Mouse (Mus musculus) natural killer cell, adult 2 months (primary cell): ENCODE measurements at regions not wholly inside any gene's neighbourhood (a gene's known extent, or its start where the extent isn't known, plus 50 kb on each side); places are given as distances from the start of the nearest gene placed in this dataset.

ENCODE experiments used
- DNase-seq, 2 experiments: peaks; one replicate each; pipeline ENCODE4 v3.0.0; 2022; ENCODE audit warnings: low spot score in 2 of 2

GRCm38 (mm10) chr6:31192197-31192596 lies 206.3 kb upstream of the Mkln1 start:
- DNase-seq, result no peak

- DNase-seq, result no peak
These were observed 205.3 kb upstream of the Mkln1 start for GRCm38 (mm10) chr6:31193202-31193601.

DNA sequence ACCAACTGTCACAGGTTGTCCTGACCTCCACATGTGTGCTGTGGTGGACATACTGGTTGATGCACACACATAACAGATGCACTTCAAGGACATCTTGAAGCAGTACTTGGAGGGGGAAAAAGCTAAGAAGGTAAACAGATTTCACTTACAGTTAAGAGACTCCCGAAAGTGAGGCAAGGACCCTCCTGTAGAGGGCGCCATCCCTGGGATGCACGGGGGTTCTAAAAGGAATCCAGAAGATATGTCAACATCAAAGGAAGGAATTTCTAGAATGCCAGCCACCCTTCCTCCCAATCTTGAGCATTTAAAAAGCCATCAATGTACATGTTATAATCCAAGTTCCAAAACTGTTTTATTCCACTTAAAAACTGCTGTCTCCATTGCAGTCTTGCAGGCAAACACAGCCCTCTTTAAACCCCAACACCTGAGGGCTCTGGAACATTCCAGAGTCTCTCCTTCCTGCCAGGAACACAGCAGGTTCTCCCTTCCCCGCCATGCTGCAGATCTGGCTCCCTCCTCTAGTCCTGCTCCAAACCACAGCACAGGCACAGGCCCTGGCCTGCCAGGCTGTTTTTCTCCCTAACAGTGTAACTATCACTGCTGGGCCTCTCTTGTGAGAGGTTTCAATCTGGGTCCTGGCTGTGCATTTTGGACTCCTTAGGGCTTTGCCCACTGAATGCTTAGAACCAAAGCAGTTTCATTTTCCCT lies 200.8 kb upstream of the Mkln1 start:
- no peak for DNase-seq

- DNase-seq, result no peak
These were observed 200.2 kb upstream of the Mkln1 start for GRCm38 (mm10) chr6:31198340-31198739.

DNA sequence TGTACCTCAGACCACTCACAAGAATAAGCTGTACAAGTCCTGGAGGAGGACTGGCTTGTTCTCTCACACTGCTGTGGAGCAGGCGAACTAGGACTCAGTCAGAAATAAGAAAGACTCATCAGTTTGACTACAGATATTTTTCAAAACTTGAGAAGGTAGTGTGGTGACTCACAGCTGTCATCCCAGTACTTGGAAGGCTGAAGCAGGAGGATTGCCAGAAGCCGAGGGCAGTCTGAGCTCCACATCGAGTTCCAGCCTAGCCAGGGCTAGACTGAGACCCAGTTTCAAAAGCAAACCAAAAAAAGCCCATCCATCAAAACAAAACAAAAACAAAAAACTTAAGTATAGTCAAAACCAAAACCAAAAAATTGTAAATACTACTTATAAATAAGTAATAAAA lies 197.8 kb upstream of the Mkln1 start:
- DNase-seq, result no peak

DNA sequence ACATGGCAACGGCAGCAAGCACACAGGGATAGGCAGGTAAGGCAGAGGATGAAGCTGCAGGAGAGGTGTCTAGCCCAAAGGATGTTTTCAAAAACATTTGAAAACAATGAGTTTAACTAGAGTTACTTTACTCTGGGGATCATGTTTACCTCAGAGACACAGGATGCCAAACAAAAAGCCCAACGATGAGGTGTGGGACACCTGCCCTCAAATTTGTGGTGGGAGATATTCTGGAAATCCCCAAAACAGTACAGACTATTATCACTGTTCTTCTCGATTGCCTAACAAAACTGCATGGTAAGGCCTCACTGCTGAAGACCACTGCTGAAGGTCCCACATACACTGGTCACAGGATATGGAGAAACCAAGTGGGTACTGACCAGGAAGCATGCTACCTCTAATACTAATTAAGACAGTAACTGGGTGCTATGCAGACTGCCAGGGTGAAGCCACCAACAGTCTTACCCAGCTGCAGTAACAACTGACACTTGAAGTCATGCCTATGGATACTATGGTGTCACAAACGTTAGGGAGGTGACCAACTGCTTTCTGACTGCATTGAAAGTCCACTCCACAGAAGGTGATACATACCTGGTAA lies 197.1 kb upstream of the Mkln1 start:
- no peak for DNase-seq

DNA sequence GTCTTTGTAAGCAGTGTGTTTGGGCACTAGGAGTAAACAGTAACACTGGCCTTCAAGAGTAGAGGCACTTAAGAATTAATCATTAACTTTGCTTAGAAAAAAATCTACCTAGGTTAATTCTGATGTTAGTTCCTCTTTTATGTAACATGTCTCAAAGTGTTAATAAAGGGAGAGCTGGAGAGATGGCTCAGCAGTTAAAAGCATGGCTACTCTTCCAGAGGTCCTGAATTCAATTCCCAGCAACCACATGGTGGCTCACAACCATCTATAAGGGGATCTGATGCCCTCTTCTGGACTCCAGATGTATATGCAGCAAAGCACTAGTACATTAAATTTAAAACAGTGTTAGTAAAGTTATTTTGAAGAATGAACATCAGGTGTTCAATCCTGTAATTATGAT lies 195.9 kb upstream of the Mkln1 start:
- DNase-seq, result no peak

DNA sequence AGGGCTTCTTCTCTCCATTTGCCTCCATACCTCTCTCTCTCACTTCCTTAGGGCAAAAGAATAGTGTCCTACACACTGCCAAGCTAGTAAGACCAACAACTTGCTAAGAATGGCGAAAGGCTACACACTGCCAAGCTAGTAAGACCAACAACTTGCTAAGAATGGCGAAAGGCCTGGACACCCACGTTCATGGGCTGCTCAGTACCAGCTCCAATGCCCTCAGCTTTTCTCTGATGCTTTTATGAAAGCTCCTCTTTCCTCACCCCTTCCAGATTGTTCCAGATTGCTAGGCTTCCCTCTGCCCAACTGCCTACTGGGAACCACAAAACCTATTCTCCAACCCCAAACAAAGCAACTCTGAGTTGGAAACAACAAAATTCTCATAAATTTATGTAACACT lies 194.1 kb upstream of the Mkln1 start:
- DNase-seq, result no peak

DNA sequence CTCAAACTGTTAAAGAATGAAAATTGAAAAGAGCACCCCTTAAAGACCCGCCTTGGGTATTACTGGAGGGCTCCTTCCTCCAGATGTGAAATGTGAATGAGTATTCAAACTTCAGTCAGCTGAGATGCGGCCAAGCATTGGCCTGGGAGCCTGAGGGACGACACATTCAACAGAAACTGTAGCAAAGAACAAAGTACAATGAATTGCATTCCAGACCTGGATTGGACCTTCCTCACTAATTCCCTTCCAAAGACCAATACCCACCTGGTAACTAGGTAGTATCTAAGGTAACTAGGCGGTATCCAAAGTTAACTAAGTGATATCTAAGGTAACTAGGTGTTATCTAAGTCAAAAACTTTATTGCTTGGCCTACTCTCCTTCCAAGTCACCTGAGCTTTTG lies 193.7 kb upstream of the Mkln1 start:
- DNase-seq, result no peak

GRCm38 (mm10) chr6:31206106-31206505 lies 192.4 kb upstream of the Mkln1 start:
- no peak for DNase-seq

DNA sequence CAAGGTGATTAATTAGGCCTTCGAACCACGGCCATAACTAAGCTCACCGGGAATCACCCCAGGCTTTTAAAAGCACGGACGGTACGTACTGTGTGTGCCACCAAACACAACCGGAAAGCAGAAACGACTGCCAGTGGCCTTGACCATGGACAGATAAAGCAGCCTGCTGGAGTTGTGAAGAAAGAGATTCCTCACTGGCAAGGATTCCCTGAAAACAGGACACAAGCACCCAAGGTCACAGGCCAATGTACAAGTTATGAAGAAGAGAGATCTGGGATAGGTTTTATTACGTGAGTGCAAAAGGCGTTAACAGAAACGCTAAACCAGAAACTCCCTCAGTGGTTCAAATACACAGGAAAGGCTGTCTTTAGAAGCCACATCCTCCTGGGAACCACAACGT lies 191.3 kb upstream of the Mkln1 start:
- no peak for DNase-seq

- no peak for DNase-seq
These were observed 190.3 kb upstream of the Mkln1 start for GRCm38 (mm10) chr6:31208224-31208623.

GRCm38 (mm10) chr6:31209411-31210139 lies 189.0 kb upstream of the Mkln1 start:
- no peak for DNase-seq

GRCm38 (mm10) chr6:31210209-31210714 lies 188.3 kb upstream of the Mkln1 start:
- no peak for DNase-seq

DNA sequence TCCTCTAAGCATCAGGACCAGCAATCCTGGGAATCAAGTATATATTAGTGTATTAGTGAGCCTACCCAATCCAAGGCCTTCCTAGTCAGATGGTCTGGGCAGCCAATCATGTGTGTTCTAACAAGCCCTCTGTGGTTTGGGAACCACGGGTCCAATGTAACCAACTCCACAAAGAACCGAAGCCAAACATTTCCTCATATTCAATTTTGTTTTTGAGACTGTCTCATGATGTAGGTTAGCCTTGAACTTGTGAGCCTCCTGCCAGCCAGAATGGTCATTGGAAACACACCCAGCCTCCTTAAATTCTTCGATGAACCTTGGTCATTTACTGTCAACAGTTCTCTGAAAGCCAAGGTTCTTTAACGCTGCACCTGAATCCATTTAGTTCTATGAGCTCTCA lies 187.4 kb upstream of the Mkln1 start:
- DNase-seq, result no peak

DNA sequence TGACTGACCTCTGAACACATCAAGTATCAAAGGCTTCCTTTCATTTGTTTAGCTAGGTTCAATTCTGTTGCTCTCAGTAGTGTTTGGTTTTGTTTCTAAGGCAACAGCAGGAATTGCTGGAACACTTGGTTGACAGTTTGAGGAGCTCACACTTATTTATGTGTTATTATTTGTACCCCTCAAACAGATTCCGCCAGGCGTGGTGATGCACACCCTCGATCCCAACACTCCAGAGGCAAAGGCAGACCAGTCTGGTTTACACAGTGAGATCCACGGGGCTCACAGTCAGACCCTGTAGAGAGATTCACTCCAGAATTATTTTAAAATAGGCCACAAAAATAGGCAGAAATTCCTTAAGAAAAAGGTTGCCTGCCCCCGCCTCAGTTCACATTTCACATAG lies 186.9 kb upstream of the Mkln1 start:
- no peak for DNase-seq

DNA sequence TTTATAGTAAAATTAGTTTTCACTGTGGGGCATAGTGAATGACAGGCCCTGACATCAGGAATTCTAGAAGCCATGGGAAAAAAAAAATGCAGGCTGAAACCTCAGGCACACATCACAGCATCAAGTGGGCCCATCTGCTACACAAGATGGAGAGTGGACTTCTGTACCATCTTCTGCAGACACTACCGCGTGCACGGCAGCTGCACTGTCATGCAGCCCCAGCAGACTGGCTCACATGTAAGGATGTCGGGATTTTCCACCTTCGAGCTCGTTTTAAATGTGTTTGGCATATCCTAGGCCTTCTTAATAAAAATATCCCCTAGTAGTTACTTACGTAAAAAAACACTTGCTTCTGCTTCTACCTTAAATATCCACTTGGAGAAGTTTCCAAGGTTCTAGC lies 186.5 kb upstream of the Mkln1 start:
- no peak for DNase-seq

DNA sequence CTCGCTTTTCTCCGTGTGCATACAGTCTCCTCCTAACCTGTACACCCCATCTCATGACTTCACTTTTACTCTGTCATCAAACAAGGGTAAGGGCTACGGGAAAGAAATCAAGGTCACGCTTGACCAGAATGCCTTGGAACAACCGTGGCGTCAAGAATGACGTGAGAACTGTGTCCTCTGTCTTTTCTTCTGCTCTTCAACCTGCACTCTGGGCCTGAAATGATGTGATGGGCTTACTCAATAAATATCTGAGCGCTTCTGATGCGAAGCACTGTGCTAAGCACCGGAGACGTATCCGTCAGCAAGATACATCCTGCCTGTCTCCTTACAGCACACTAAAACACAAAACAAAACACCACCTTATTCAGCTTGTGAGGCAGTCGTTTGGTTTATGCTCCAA lies 185.8 kb upstream of the Mkln1 start:
- DNase-seq, result no peak

DNA sequence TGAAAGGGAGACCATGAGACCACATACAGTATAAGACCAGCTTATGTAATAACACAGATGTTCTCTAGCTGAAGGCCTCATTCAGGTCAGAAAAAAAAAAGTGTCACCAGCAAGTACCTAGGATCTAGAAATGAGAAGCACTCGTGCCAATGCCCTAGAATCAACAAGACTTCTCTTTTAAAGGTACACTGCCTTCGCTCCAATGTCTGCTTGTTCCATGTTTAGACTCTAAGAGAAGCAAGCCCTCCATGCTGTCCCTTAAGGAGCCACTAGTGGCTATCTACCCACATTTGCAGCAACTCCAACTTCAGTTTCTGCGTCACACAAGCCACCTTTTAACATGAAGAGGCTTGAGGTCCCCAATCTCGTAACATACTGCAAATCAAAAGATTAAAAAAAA lies 185.4 kb upstream of the Mkln1 start:
- no peak for DNase-seq

- no peak for DNase-seq
These were observed 182.9 kb upstream of the Mkln1 start for GRCm38 (mm10) chr6:31215661-31216060.

DNA sequence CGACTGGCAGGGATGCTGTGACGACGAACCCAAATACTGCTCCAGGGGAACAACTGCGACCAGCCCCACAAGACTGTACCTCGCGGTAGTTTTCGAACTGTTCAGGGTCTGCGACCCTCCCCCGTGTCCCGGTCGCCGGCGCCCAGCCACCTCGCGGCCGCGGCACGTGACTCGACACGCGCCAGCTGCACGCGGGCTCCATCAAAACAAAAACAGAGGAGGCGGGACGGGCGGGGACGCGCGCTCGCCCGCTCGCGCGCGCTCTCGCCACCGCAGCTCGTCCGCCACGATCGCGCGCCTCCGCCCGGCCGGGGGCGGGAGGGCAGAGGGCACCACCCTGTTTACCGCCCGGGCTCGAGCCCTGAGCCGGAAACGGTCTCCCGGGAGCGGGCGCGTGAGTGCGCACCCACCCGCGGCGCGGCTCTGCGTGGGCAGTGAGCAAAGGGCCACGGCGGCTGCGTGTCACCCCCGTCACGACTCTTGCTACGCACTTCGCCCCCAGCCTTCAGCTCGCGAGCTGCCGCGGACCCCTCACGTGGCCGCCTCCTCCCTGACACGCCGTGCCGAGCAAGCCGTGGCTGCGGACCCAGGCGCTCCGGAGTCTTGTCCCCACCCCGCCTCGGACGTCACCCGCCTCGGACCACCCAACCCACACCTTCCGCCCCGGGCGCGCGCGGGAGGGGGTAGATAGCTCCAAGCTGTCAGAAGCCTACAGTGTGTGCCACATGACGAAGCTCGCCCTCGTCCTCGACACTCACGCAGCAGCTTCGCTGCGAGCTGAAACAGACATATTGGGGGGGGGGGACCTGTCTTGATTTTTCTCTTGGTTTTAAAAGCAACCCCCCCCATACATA lies 182.1 kb upstream of the Mkln1 start:
- peak; percentile 94 to 95 for DNase-seq

DNA sequence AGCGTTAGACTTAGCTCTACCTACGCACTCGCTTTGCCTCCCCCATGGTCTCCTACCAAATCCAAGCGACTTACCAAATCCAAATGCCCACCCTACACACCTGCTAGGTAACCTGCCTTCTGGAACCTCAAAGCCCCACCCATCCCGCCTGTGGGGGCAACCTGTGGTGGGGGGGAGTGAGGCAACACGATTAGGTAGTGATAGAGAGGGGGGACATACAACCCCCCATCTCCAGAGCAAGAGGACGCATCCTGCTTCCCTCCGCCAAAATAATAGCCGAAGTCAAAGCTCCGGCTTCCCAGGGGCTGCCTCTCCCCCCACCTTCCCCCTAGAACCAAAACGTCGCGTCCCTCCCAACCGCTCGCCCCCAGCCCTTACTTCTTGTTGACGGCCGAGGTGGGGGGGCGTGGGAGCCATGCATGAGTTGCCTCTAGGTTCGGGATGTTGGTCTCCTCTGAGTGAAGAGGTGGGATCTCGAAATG lies 181.4 kb upstream of the Mkln1 start:
- peak in 1 of 2 experiments; percentile 51 for DNase-seq
